Mouse (Mus musculus): ENCODE measurements around the gene Bmx.

Bmx gene

DNA sequence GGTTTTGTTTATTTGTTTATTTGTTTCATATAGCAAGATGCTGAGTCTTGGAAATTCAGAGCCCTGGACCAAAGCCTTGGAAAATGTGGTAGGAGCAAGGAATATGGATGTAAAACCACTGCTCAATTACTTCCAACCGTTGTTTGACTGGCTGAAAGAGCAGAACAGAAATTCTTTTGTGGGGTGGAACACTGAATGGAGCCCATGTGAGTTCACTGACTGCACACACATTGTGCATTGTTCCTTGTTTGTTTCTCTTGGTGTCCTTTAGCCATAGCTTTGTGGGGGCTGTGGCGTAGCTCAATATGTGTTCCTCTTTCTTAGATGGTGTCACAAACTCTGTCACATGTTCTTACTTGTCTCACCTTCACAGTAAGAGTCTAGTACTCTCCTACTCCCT lies 82.2 kb downstream of the Bmx start:
- no peak for DNase-seq (ENCODE audit: low read depth, low spot score)

DNA sequence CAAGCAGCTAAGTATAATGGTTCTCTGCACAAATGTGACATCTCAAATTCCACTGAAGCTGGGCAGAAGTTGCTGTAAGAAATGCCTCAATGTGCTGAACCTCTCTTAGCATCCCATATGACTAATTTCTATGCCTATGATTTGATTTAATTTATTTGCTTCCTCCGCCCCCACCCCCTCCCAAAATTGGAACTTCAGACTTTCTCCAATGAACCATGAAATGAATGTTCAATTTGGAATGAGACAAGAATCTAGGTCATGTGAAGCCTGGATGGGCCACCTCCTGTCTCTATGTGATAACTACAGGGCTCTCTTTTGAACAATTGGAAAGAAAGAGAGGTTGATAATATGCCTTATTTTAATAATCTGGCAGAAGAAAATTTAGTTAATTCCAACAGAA lies 82.7 kb downstream of the Bmx start:
- no peak for DNase-seq (ENCODE audit: low read depth, low spot score)

DNA sequence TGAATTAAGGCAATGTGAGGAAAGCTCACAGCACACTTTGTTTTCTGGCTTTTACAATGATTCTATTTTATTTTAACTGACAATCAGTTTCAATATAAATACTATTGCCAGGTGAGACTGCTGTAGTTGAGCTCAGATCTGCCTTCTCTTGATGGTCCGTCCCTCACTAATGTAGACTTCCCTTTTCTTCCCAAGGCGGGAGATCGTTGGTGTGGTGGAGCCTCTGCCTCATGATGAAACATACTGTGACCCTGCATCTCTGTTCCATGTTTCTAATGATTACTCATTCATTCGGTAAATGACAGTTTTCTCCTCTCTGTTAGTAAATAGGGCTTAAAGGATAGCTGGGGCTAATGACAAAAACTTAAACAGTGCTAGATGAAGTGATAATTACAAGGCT lies 84.1 kb downstream of the Bmx start:
- no peak for DNase-seq (ENCODE audit: low read depth, low spot score)

DNA sequence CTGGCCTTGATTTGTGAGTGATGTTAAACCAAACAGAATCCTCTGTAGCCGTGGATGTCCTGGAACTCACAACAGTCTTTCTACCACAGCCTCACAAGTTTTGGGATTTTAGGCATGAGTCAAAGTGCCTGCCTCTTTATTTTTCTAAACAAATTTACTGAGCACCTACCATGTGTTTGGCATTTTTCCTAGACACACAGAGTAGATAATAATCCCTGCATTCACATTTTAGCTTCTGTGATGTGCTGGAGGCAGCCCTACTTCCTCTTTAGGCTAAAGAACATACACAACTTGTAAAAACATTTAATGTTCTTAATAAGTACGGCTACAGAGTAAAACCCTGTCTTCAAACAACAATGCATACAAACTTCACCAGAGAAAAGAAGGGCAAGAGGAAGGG lies 87.0 kb downstream of the Bmx start:
- no peak for DNase-seq (ENCODE audit: low read depth, low spot score)

DNA sequence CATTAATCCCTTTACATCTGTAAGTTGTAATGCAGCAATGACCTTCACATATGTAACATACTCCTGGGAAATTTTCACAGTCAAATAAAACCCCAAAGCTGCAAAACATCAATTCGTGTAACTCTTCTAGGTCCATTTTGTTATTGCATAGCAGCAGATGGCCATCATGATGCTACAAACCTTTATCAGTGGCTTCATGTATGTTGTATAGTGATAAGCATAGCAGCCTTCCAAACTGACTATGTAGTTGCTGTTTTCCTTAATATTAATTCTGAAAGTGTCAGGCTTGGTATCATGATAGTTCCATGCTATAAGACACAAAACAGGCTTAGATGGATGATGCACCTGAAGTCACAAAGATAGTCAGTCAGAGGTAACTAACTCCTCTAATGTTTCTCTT lies 93.3 kb downstream of the Bmx start:
- DNase-seq (ENCODE audit: low read depth, low spot score) = no peak

DNA sequence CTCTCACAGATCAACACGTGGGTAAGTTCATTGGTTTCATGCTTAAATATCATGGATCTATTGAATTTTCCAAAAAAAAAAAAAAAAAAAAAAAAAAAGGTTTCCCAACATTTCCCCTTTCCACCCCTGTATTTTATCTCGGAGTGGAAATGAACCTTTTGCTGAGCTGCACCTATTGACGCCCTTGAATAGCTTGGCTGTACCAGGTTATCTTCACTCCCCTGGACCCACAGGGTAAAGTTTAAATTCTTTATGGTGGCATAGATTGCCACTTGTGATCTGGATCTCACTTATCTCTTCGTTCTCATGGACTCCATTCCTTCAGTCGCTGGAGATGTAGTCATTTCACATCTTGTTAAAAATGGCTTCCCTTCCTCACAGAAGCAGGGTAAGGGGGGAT lies 103.4 kb downstream of the Bmx start:
- DNase-seq (ENCODE audit: low read depth, low spot score) = no peak

DNA sequence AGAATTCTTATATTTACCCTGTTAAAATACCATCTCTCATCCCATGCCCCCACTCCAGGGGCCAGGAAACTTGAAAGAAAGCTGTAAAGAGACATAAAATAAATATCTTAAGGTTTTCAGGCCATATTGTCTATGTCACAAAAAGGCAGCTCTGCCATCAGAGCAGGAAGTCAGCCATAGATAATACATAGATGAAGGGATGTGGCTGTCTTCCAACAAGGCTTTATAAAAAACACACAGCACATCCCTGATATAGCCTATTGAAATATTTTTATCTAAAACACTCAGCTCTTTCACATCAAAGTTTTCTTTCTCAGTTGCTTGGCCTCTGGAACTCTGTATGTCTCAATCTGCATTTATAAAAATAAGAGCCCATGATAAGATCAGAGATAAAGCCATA lies 104.4 kb downstream of the Bmx start:
- no peak for DNase-seq (ENCODE audit: low read depth, low spot score)

DNA sequence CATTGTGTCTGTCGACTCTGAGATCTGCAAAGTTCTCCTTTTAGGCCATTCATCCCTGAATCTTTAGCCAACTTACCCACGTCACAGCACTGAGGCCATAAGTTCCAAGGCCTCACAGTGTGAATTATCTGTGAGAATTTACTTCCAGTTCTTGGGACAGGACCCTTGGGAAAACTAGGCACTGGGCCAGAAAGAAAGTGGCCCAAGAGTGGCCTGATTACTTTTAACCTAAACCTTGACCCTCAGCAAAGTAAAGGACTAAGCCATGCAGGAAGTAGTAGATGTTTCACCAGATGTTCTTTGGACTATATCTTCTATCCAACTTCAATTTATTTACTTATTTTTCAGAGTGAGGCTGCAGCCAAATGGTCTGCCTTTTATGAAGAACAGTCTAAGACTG lies 105.3 kb downstream of the Bmx start:
- DNase-seq (ENCODE audit: low read depth, low spot score) = no peak

DNA sequence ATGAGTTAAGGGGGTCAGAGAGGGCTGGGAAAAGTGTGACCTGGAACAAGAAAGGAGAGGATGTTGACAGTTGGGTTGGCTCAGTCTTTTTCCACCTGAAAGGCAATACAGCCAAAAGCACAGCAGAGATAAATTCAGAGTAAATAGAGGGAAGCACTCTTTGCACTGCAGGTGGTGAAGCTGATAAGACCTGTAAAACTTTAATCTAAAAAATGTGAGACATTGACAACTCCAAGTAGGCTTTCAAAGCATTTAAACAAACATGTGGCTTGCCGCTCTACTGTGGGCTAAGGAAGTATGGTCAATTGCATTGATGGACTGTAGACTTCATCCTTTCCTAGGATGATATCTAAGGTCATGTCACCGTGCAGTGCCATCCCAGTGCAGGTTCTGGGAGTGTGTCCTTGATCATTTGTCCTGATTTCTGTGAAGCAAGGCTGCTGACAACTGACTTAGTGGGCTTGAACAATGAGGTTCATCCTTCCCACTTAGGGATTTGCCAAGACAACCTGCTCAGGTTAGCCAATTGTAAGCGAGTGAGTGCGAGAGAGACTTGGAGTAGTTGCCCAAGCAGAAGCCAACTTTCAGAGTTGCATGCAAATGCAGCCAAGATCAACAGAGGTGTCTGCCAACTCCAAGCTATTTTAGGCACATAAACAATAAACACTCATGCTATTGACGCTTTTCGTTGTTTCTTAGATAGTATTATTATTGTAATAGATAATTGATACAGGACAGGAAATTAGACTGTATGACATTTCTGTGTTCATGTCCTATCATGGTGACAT lies 112.3 kb downstream of the Bmx start:
- DNase-seq (ENCODE audit: low read depth, low spot score) = no peak
